Mouse (Mus musculus): ENCODE measurements around the gene Fblim1.

Gene Fblim1

DNA sequence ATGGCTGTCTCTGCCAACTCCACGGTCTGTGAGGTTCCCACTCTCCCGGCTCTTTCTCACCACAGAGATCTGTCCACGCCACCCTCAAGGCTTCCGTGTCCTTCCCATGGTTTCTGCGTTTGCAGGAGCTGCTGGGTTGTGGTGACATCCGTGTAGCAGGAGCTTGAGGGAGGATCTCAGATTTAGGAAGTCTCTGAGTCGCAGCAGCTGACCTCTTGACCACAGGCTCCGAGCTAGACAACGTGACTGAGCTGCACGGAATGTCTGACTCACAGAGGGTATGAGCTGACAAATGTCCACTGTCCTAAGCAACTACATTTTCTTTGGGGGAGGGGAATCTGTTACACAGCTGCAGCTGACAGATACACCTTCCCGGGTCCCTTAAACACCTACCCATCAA, at the start of gene Fblim1:
TSS of gene Fblim1 (minus strand) at position 236 of the 400 bp plus-strand sequence.
- no peak for DNase-seq

DNA sequence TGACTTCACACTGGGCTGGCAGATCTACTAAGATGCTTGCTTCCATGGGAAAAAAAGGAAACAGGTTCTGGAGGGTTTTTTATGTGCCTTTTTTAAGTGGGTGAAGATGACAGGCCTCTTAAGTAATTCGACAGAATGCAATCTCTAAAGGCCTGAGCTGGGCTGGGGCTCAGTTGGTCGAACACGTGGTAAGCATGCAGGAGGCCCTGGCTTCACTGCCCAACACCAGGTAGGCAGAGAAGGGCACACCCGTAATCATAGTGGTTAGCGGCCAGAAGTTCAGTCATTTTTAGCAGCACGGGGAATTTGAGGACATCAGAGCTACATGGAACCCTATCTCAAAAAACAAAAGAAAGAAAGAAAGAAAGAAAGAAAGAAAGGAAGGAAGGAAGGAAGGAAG, 48.6 kb upstream of the Fblim1 start:
- DNase-seq: no peak

- DNase-seq: no peak
Measured at GRCm38 (mm10) chr4:141653813-141654212, 47.9 kb upstream of the Fblim1 start.

DNA sequence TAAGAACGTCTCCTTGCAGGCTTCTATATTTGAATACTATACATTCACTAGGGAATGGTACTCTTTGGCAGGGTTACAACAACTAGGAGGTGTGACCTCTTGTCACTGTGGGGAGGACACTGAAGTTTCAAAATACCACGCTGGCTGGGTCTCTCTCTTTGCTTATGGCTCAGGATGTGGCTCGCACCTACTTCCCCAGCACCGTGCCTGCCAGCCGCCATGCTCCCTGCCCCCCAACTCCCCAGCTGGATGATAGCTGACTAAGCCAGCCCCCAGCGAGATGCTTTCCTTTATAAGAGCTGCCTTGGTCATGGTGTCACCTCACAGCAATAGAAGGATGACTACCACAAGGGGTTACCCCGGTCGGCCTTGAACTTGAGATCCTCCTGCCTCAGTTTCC, 47.1 kb upstream of the Fblim1 start:
- DNase-seq: no peak

GRCm38 (mm10) chr4:141651944-141652343, 46.0 kb upstream of the Fblim1 start:
- no peak for DNase-seq

DNA sequence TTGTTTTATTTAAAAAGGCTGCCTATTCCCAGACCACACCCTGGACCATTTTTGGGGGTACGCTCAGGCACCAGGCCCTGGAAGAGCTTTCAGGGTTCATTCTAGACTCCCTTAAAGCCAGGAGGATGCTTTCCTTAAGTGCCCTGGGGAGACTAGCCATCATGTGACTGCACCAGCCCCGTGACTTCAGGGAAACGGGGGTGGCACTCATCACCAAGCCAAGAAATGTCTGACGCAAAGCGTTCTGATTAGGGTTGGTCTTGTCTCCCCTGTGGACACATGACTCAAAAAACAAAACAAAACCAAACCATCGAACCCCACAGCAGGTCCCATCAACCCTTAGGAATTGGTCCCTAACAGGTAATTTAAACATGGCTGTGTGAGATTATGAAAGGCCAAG, 45.4 kb upstream of the Fblim1 start:
- DNase-seq: no peak

GRCm38 (mm10) chr4:141649244-141649643, 43.3 kb upstream of the Fblim1 start:
- DNase-seq: peak; percentile 67

DNA sequence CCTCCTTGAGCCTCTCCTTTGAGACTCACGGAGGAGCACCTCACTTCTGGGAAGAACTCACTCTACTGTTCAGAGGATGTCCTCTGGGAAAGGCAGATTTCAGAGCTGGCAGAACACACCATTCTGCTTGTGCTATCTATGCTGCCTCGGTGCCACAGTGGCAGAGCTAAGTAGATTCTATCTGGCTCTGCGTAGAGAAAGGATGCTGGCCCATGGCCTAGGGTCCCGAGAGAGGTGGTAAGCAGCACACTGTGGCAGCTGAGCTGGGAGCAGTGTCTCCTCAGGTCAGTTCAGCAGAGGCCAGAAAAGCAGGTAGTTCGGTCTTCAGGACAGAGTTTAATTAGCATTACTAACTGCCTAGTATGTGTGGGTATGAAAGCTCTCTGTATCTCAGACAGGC, 42.4 kb upstream of the Fblim1 start:
- no peak for DNase-seq

- no peak for DNase-seq
Measured at GRCm38 (mm10) chr4:141647187-141647586, 41.3 kb upstream of the Fblim1 start.

DNA sequence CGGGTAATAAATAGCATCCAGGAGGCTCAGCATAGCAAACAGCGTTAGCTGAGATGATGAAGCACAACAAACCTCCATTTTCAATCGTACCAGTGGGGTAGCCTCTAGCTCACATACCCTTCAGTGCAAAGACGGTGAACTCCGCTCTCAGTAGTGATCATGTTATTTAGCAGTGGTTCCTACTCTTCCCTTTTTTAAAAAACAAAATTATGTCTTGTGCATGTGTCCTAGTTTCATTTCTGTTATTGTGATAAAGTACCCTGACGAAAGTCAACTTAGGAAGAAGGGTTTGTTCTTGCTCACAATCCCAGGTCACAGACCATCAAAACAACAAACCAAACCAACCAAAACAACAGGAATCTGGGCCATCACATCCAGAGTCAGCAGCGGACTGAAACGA, 40.1 kb upstream of the Fblim1 start:
- no peak for DNase-seq

DNA sequence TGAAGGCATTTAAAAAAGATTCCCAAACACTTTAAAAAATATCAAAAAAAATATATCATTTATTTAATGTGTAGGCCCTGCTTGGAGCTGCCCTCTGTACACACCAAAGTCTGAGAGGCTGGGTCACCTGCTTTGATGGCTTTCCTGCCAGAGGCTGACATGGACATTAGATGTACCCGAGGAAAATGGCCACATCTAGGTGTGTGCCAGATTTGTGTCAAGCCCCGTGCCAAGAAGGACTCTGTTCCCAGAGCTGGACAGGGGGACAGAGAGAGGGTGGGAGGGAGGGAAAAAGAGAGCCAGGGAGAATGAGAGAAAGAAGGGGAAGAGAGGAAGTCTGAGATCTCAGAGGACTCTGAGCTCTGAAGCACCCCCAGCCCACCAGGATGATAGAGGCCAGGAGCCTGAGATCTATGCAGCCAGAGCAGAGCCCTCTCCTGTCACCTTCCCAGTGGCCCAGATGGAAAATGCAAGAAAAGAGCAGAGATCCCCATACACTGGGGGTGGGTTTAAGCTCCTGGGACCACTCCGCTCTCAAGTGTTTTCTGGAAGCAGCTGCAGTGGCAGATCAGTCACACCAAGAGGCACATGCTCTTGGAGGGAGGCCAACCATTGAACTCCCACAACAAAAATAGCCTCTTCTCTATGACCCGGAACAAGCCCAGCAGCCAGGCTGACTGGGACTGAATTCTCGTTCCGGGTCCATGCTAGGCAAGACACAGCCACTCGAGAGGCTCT, 37.4 kb upstream of the Fblim1 start:
- DNase-seq: peak; percentile 39

DNA sequence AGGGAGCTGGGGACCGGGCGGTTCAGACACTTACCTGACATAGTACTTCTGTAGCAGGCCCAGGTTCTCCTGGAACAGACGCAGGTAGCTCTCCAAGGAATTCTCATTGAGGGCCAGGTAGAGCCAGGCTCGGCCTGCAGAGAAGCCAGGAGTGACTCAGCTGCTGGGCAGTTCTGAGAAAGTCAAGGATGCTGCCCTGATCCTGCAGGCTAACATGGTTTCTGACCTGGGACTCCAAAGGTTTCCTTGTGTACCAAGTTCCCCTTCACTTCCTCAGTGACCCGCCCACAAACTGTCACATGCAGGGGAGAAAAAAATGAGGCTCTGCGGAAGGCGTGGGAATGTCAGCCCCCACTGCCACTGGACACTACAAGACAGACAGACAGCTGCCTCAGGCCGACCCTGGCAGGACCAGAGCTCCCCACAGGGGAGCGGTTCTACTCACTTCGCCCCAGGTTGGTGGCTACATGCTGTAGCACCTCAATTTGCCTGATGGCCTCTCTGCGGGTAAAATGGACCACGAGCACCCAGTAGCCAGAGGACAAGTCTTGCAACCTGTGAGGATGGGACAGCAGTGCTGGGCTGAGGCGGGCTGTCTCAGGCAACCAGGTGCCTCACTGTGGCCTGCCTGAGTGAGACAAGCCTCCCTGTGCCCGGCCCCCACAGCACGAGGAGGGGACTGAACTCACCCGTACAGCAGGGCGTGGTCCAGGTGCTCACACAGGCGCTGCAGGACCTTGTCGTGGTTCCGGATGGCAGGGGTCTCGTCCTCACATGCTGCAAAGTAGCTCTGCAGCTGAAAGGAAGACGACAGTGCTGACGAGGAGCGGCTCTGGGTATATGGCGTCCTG, 36.3 kb upstream of the Fblim1 start:
- DNase-seq: no peak

- DNase-seq: no peak
Measured at GRCm38 (mm10) chr4:141641353-141641771, 35.5 kb upstream of the Fblim1 start.

- DNase-seq: no peak
Measured at GRCm38 (mm10) chr4:141639474-141639873, 33.6 kb upstream of the Fblim1 start.

DNA sequence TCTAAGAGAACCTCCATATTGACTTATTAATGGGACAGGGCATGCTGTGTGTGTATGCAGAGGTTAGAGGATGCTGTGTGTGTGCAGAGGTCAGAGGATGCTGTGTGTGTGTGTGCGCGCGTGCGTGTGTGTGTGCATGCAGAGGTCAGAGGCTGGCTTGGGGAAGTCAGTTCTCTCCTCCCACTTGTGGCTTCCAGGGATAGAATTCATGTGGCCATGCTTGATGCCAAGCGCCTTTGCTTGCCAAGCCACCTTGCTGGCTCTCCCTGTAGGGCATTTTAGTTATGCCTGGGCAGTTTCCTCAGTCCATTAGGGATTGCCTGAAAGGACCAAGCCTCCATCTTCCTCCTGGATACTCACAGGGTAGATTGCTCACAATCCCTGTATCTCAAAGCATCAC, 30.8 kb upstream of the Fblim1 start:
- no peak for DNase-seq

DNA sequence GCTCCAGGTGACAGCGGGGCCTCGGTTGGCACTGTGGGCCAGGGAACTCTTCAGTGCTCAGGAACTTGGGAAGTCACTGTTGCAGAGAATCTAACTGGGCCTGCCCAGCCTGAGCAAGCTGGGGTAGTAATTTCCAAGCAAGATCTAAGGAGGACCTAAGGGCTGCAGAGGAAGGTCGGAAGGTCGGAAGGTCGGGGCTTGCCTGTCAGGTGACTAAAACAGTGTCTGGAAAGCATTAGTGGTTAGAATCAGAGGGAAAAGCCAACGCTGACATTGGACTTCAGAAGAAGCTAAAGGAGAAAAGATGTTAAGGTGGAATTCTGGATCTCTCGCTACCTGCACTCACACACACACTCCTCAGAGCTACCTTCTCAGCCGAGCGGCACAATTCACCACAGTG, 30.1 kb upstream of the Fblim1 start:
- DNase-seq: no peak

GRCm38 (mm10) chr4:141632111-141632873, 26.4 kb upstream of the Fblim1 start:
- no peak for DNase-seq

GRCm38 (mm10) chr4:141631250-141631649, 25.4 kb upstream of the Fblim1 start:
- DNase-seq: no peak

DNA sequence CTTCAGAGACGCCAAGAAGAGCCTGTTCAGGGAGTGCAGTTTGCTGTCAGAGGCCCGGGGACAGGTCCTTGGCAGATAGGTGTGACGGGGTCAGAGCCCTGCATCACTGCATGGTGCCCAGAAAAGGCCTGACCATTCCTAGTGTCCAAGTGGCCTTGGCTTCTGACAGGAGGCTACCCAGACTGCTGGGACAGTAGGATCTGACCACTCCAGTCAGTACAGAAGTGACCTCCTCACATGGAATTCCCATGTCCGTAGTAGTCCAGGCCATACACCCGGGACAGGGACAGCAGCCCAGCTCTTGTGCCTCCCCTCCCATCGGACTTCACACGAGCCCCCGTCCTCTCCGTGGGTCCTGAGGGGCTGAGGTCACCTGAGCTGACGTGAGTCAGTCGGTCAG, 24.1 kb upstream of the Fblim1 start:
- DNase-seq: no peak

DNA sequence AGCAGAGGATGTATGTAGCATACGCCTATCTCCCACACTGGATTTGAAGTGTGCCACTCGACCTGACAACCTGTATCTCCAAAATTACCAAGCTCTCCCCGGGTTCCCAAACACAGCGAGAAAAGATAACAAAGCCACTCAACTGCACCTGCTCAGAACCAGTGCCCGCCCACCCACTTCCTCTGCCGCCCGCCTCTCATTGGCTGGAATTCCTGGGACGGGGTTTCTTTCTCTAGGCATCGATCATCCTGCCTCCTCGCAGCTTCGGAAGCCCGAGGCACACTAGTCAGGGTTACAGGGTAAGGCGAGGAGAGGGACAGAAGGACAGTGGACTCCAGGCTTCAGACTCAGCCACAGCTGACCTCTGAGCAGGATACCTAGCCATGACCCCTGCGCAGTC, 22.8 kb upstream of the Fblim1 start:
- no peak for DNase-seq

DNA sequence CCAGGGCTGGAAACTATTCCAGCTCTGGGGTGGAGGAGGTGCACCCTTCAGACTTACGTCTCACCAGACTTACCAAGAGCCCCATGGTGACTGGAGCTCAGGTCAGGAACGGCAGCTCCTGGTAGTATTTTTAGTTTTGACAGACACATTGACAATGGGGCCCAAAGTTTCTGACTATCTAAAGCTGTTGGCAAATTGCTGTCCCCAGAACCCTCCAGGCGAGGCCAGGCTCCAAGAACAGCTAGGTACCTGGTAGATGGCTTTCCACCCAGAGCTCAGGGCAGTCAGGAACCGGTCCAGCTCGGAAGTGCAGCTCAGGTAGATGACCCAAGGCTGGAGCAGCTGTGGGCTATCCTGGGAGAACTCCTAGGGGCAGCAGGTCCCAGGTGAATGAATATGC, 21.6 kb upstream of the Fblim1 start:
- no peak for DNase-seq

- DNase-seq: no peak
Measured at GRCm38 (mm10) chr4:141625774-141626550, 20.1 kb upstream of the Fblim1 start.

Data from right cerebral cortex, postnatal 4 days (tissue).